In the genomic region with DNA sequence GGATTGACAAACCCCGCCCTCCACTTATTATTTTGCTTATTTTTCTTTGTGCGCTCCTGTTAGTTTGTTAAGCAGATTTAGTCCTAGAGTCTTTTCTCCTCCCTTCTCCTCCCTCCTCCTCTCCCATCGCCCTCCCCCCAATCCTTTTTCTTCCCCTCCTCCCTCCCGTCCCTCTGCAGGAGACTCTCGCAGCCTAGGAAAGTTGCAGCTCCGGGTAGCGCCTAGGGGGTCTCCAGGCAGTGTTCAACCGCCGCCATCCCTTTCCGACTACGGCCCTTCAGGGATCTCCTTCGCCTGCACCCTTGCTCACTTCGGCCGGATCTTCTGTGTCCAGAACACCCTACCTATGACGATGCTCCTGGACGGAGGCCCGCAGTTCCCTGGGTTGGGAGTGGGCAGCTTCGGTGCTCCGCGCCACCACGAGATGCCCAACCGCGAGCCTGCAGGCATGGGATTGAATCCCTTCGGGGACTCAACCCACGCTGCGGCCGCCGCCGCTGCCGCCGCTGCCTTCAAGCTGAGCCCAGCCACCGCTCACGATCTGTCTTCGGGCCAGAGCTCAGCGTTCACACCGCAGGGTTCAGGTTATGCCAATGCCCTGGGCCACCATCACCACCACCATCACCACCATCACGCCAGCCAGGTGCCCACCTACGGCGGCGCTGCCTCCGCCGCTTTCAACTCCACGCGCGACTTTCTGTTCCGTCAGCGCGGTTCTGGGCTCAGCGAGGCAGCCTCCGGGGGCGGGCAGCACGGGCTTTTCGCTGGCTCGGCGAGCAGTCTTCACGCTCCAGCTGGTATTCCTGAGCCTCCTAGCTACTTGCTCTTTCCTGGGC, we compare ENCODE assay signal across 9 mouse cellular contexts. TPM values are rescaled to one million over a fixed set of nuclear protein-coding genes. Genes with fewer than 3 reads are reported as not detected.
DNase-seq lines count a peak whose midpoint lies in the region; ATAC-seq and TF ChIP-seq lines count a peak whose summit lies in the region.
"Had no signal": no experiment of that assay in that cellular context is flagged by ENCODE, and none has a peak within 500 bp of the region (broad histone marks: within the 10 kb centered on the region; RNA-seq: fewer than 3 reads in every experiment).

No protein-coding gene starts in this region.

- no peak for DNase-seq in heart, postnatal 4 days
- DNase-seq in ES-E14 (ENCODE audit: low read depth, low spot score), result no peak
- no peak for DNase-seq in embryonic facial prominence, embryonic 14.5 days (ENCODE audit: low spot score)
- DNase-seq in limb, embryonic 14.5 days (ENCODE audit: low spot score), result no peak
- no peak for DNase-seq in spleen, postnatal 36 days (ENCODE audit: low spot score in 2 of 2)
- DNase-seq in frontal cortex, adult 2 months (ENCODE audit: extremely low spot score in 1 of 2, low spot score in 1 of 2), result no peak

- in situ Hi-C loops in ES-E14 (cut with MboI; ENCODE audit: low sequenced_read_pairs in 2 of 2, unreplicated experiment in 2 of 2), result no loop called here

- no peaks in the 10 kb centered on the region for H3K9me3 ChIP-seq in heart, embryonic 11.5 days (replicated peaks; ENCODE audit: control insufficient read depth, low read length)
- no peaks in the 10 kb centered on the region for H3K9me3 ChIP-seq in ES-E14 (ENCODE audit: control insufficient read depth, insufficient read depth, low read depth, low read length)
- H3K9me3 ChIP-seq in embryonic facial prominence, embryonic 14.5 days (ENCODE audit: control insufficient read depth, low read length), result no peaks in the 10 kb centered on the region
- H3K9me3 ChIP-seq in limb, embryonic 14.5 days (ENCODE audit: control insufficient read depth, low read length), result no peaks in the 10 kb centered on the region

- peak overlapping the region; percentile 40 for H3K4me3 ChIP-seq in heart, embryonic 11.5 days (ENCODE audit: low read depth, low read length)
- H3K4me3 ChIP-seq in ES-E14 (ENCODE audit: insufficient read depth in 1 of 2, low read depth in 1 of 2, low read length in 2 of 2, poor library complexity in 1 of 2, severe bottlenecking in 1 of 2), result peak overlapping the region; percentile 89 to 96
- peak overlapping the region; percentile 36 for H3K4me3 ChIP-seq in embryonic facial prominence, embryonic 14.5 days (ENCODE audit: low read depth, low read length)
- H3K4me3 ChIP-seq in limb, embryonic 14.5 days (replicated peaks; ENCODE audit: low read length), result peak overlapping the region; percentile 41

- H3K4me1 ChIP-seq in heart, embryonic 11.5 days (ENCODE audit: control insufficient read depth, insufficient read depth, low read length), result no peaks in the 10 kb centered on the region
- H3K4me1 ChIP-seq in ES-E14 (ENCODE audit: control insufficient read depth in 2 of 2, insufficient read depth in 2 of 2, low read length in 2 of 2, poor library complexity in 1 of 2), result peaks cover 0 to 1% of the 10 kb centered on the region in 2 experiments; a peak in 1 of 4 replicates
- H3K4me1 ChIP-seq in embryonic facial prominence, embryonic 14.5 days (ENCODE audit: control insufficient read depth, insufficient read depth, low read length), result no peaks in the 10 kb centered on the region
- no peaks in the 10 kb centered on the region for H3K4me1 ChIP-seq in limb, embryonic 14.5 days (ENCODE audit: control insufficient read depth, insufficient read depth, low read length)

- peaks cover 57% of the 10 kb centered on the region for H3K27me3 ChIP-seq in heart, embryonic 11.5 days (ENCODE audit: control insufficient read depth, insufficient read depth, low read length)
- peaks cover 79% of the 10 kb centered on the region for H3K27me3 ChIP-seq in embryonic facial prominence, embryonic 14.5 days (replicated peaks; ENCODE audit: control insufficient read depth, insufficient read depth, low read length)
- peaks cover 26% of the 10 kb centered on the region for H3K27me3 ChIP-seq in limb, embryonic 14.5 days (ENCODE audit: control insufficient read depth, insufficient read depth, low read length)

- H3K36me3 ChIP-seq in heart, embryonic 11.5 days (ENCODE audit: control insufficient read depth, insufficient read depth, low read length), result no peaks in the 10 kb centered on the region
- peaks cover 25% of the 10 kb centered on the region for H3K36me3 ChIP-seq in ES-E14 (ENCODE audit: control insufficient read depth, insufficient read depth, low read length, poor library complexity, severe bottlenecking)
- H3K36me3 ChIP-seq in embryonic facial prominence, embryonic 14.5 days (ENCODE audit: control insufficient read depth, insufficient read depth, low read length), result no peaks in the 10 kb centered on the region
- no peaks in the 10 kb centered on the region for H3K36me3 ChIP-seq in limb, embryonic 14.5 days (ENCODE audit: control insufficient read depth, insufficient read depth, low read length)

- no peak for ATAC-seq in heart, embryonic 11.5 days (replicated peaks; ENCODE audit: insufficient number of reproducible peaks, low FRiP score, low TSS enrichment)
- ATAC-seq in embryonic facial prominence, embryonic 14.5 days (ENCODE audit: low read depth), result peak; percentile 17; the same call in 1 of the 2 replicates
- peak; percentile 38 for ATAC-seq in limb, embryonic 14.5 days (ENCODE audit: low FRiP score, low read depth)
- ATAC-seq in megakaryocyte-erythroid progenitor cell, adult 5-6 weeks (replicated peaks; ENCODE audit: low FRiP score, low TSS enrichment, poor library complexity, severe bottlenecking), result no peak

- H3K9ac ChIP-seq in heart, embryonic 11.5 days (ENCODE audit: low read depth, low read length), result no peak overlapping the region
- H3K9ac ChIP-seq in ES-E14 (ENCODE audit: insufficient read depth, low read depth, low read length, poor library complexity, severe bottlenecking), result peak overlapping the region; percentile 97
- peak overlapping the region; percentile 2; the same call in 1 of the 2 replicates for H3K9ac ChIP-seq in embryonic facial prominence, embryonic 14.5 days (ENCODE audit: low read depth, low read length)
- peak overlapping the region; percentile 51 for H3K9ac ChIP-seq in limb, embryonic 14.5 days (ENCODE audit: low read depth, low read length, severe bottlenecking)

- TF ChIP-seq POLR2A in limb, embryonic 14.5 days (IDR thresholded peaks at IDR 0.05; ENCODE audit: borderline replicate concordance, extremely low read depth, insufficient read depth, insufficient read length), result no peak

- H3K27ac ChIP-seq in heart, embryonic 11.5 days (ENCODE audit: low read depth, low read length), result no peak overlapping the region
- H3K27ac ChIP-seq in ES-E14 (ENCODE audit: insufficient read depth, low read depth, low read length, poor library complexity, severe bottlenecking), result peak overlapping the region; percentile 97
- no peak overlapping the region for H3K27ac ChIP-seq in embryonic facial prominence, embryonic 14.5 days (replicated peaks; ENCODE audit: low read depth, low read length)
- 0 out of 2 replicates have a peak overlapping the region, but pooled peaks have one; percentile 48 for H3K27ac ChIP-seq in limb, embryonic 14.5 days (replicated peaks; ENCODE audit: low read depth, low read length)

- peak overlapping the region; percentile 63 for H3K4me2 ChIP-seq in heart, embryonic 11.5 days
- peak overlapping the region; percentile 52 for H3K4me2 ChIP-seq in embryonic facial prominence, embryonic 14.5 days (ENCODE audit: low read depth, low read length)
- H3K4me2 ChIP-seq in limb, embryonic 14.5 days (replicated peaks; ENCODE audit: low read depth, low read length, severe bottlenecking), result peak overlapping the region; percentile 69

- 16% methylated on average over 48 of the region's 56 CpGs for WGBS in heart, embryonic 11.5 days (ENCODE audit: insufficient replicate concordance)
- WGBS in embryonic facial prominence, embryonic 14.5 days, result 25% methylated on average over 33 of the region's 56 CpGs
- WGBS in limb, embryonic 14.5 days, result 28% methylated on average over 27 of the region's 56 CpGs

TF ChIP-seq in ES-E14, 5 proteins besides CTCF, POLR2A, EP300 and RAD21:
- no peak for TF ChIP-seq MAFK (IDR thresholded peaks at IDR 0.05; ENCODE audit: insufficient read depth, low read depth, low read length)

RNA-seq across cellular contexts. Expression of a gene that starts 8.6 kb away (rescaled TPM):
- not detected in 2 replicates for polyA plus RNA-seq in heart, embryonic 11.5 days (2014; fragmentation: Nextera tagmentation; extraction: Ambion mirVana)
- total RNA-seq in heart, postnatal 4 days (2021), result not detected
- total RNA-seq in ES-E14 (2012; rRNA removed), result 40.4 and 41.0 TPM in 2 replicates
- 3.3 and 3.5 TPM in 2 replicates for polyA plus RNA-seq in embryonic facial prominence, embryonic 14.5 days (2014; fragmentation: Nextera tagmentation; extraction: Ambion mirVana)
- 5.8 and 11.8 TPM in 2 replicates for polyA plus RNA-seq in limb, embryonic 14.5 days (2012; rRNA removed)
- polyA plus RNA-seq in limb, embryonic 14.5 days (2014; fragmentation: Nextera tagmentation; extraction: Ambion mirVana), result 6.8 and 9.6 TPM in 2 replicates
- not detected in 2 replicates for total RNA-seq in megakaryocyte-erythroid progenitor cell, adult 5-6 weeks (2014; fragmentation: Nextera tagmentation)
- not detected in 2 replicates for total RNA-seq in megakaryocyte-erythroid progenitor cell, adult 5-6 weeks (2017)
- polyA plus RNA-seq in frontal cortex, adult 2 months (2012; rRNA removed), result 6.7 and 8.4 TPM in 2 replicates
- polyA plus RNA-seq: spleen, adult 2 months had no signal

Comparison
In these comparisons a context has a peak if more than half of its experiments do, and no peak if none do; other contexts are left out.
1. ATAC-seq: peak in embryonic facial prominence, embryonic 14.5 days (single experiment) and limb, embryonic 14.5 days (single experiment); none in heart, embryonic 11.5 days (single experiment) and megakaryocyte-erythroid progenitor cell, adult 5-6 weeks (single experiment).
2. H3K27ac ChIP-seq: peak in ES-E14 (single experiment) and limb, embryonic 14.5 days (single experiment); none in heart, embryonic 11.5 days (single experiment) and embryonic facial prominence, embryonic 14.5 days (single experiment).
3. H3K4me3 ChIP-seq: peak in every context shown above with its lines; median percentile 92 in ES-E14; 41 in limb, embryonic 14.5 days; 40 in heart, embryonic 11.5 days; 36 in embryonic facial prominence, embryonic 14.5 days.
4. Peak in every context shown above with its lines, with median percentiles within 50 percentile points of each other: H3K4me2 ChIP-seq.